ENCODE assay signal across 15 mouse cellular contexts in genomic region chr10:118122441-118123162, GRCm38 (mm10). TPM values are rescaled to one million over a fixed set of nuclear protein-coding genes. Genes with fewer than 3 reads are reported as not detected.
DNase-seq lines count a peak whose midpoint lies in the region; ATAC-seq and TF ChIP-seq lines count a peak whose summit lies in the region.
"Had no signal": no experiment of that assay in that cellular context is flagged by ENCODE, and none has a peak within 500 bp of the region (broad histone marks: within the 10 kb centered on the region; RNA-seq: fewer than 3 reads in every experiment).

No protein-coding gene starts in this region.

- H3K36me3 ChIP-seq in forebrain, postnatal 0 days (ENCODE audit: insufficient read depth), result no peaks in the 10 kb centered on the region
- H3K36me3 ChIP-seq in forebrain, embryonic 10.5 days (replicated peaks), result no peaks in the 10 kb centered on the region
- H3K36me3 ChIP-seq: heart, embryonic 10.5 days; neural tube, embryonic 12.5 days; stomach, embryonic 15.5 days had no signal

- no peak for TF ChIP-seq CTCF in forebrain, postnatal 0 days (IDR thresholded peaks at IDR 0.05; ENCODE audit: low read depth)
- no peak for TF ChIP-seq CTCF in layer of hippocampus, adult 2 months (conservative IDR thresholded peaks at IDR 0.05)

- ATAC-seq in forebrain, postnatal 0 days, result peak; percentile 25; the same call in 1 of the 2 replicates

- no peak for DNase-seq in forebrain, postnatal 0 days
- DNase-seq in forebrain, embryonic 10.5 days (ENCODE audit: extremely low spot score, low spot score), result no peak
- peak; percentile 22 to 57 for DNase-seq in layer of hippocampus, adult 2 months (ENCODE audit: low spot score in 2 of 2)
- no peak for DNase-seq in layer of hippocampus, postnatal 25 days (ENCODE audit: extremely low spot score in 1 of 2, low spot score in 1 of 2)
- peak; percentile 14 for DNase-seq in right cerebral cortex, postnatal 25 days
- DNase-seq in right cerebral cortex, postnatal 14 days, result no peak
- DNase-seq in c-Kit-positive CD71-positive TER-119-positive erythroid progenitor cells, embryonic 14.5 days (ENCODE audit: low spot score), result no peak
- no peak for DNase-seq in cerebellum, postnatal 36 days
- DNase-seq: heart, postnatal 36 days; liver; lung, embryonic 14.5 days had no signal

- no peaks in the 10 kb centered on the region for H3K27me3 ChIP-seq in forebrain, postnatal 0 days (ENCODE audit: insufficient read depth, low read length)
- H3K27me3 ChIP-seq in forebrain, embryonic 10.5 days (ENCODE audit: poor library complexity, severe bottlenecking), result peaks cover 3% of the 10 kb centered on the region; the same call in 1 of the 2 replicates
- H3K27me3 ChIP-seq: neural tube, embryonic 12.5 days; stomach, embryonic 15.5 days had no signal

- no peak overlapping the region for H3K9ac ChIP-seq in forebrain, postnatal 0 days
- H3K9ac ChIP-seq: lung, embryonic 14.5 days; neural tube, embryonic 12.5 days; stomach, embryonic 15.5 days had no signal

- 81% methylated on average over 11 of the region's 11 CpGs for WGBS in forebrain, postnatal 0 days
- 89% methylated on average over 11 of the region's 11 CpGs for WGBS in forebrain, embryonic 10.5 days

- no peaks in the 10 kb centered on the region for H3K4me1 ChIP-seq in forebrain, postnatal 0 days (ENCODE audit: insufficient read depth)
- H3K4me1 ChIP-seq in forebrain, embryonic 10.5 days, result no peaks in the 10 kb centered on the region
- H3K4me1 ChIP-seq: heart, embryonic 10.5 days; neural tube, embryonic 12.5 days; stomach, embryonic 15.5 days had no signal

- H3K4me3 ChIP-seq in forebrain, postnatal 0 days (ENCODE audit: low read depth, low read length), result no peak overlapping the region
- H3K4me3 ChIP-seq in forebrain, embryonic 10.5 days, result no peak overlapping the region
- H3K4me3 ChIP-seq in layer of hippocampus, adult 2 months, result no peak overlapping the region
- H3K4me3 ChIP-seq: left cerebral cortex, adult 2 months; neural tube, embryonic 12.5 days; stomach, embryonic 15.5 days had no signal

- H3K4me2 ChIP-seq in forebrain, postnatal 0 days (ENCODE audit: low read depth), result no peak overlapping the region

- no peaks in the 10 kb centered on the region for H3K9me3 ChIP-seq in forebrain, postnatal 0 days (ENCODE audit: low read length)
- H3K9me3 ChIP-seq in forebrain, embryonic 10.5 days, result no peaks in the 10 kb centered on the region
- H3K9me3 ChIP-seq: heart, embryonic 10.5 days; neural tube, embryonic 12.5 days; stomach, embryonic 15.5 days had no signal

- H3K27ac ChIP-seq in forebrain, postnatal 0 days (ENCODE audit: low read depth, low read length), result 0 out of 2 replicates have a peak overlapping the region, but pooled peaks have one; percentile 47
- H3K27ac ChIP-seq in forebrain, embryonic 10.5 days, result no peak overlapping the region
- H3K27ac ChIP-seq in layer of hippocampus, adult 2 months, result peak overlapping the region; percentile 74
- H3K27ac ChIP-seq: heart, embryonic 10.5 days; left cerebral cortex, adult 2 months; neural tube, embryonic 12.5 days; stomach, embryonic 15.5 days had no signal

RNA-seq across cellular contexts. Expression of gene Mdm1, which starts 19.0 kb away (rescaled TPM):
- total RNA-seq in forebrain, postnatal 0 days (2014; rRNA removed), result 29.2 and 43.0 TPM in 2 replicates
- polyA plus RNA-seq in forebrain, postnatal 0 days (2015; fragmentation: Nextera tagmentation; extraction: Ambion mirVana), result 17.0 and 22.7 TPM in 2 replicates
- polyA plus RNA-seq in forebrain, embryonic 10.5 days (2016; fragmentation: Nextera tagmentation; extraction: Ambion mirVana), result 58.2 and 58.9 TPM in 2 replicates
- total RNA-seq in layer of hippocampus, adult 2 months (2021), result 10 to 100 TPM in 1 of 2 experiments, 1 to 10 TPM in 1; 9.5 to 10.5 TPM
- 10 to 100 TPM in 1 of 2 experiments, 1 to 10 TPM in 1; 8.4 to 10.1 TPM for total RNA-seq in layer of hippocampus, postnatal 25 days (2021)

Comparison
In these comparisons a context has a peak if more than half of its experiments do, and no peak if none do; other contexts are left out.
1. DNase-seq: peak in layer of hippocampus, adult 2 months (2 of 2) and right cerebral cortex, postnatal 25 days (single experiment); none in forebrain, postnatal 0 days (single experiment), forebrain, embryonic 10.5 days (single experiment), layer of hippocampus, postnatal 25 days (0 of 2), right cerebral cortex, postnatal 14 days (single experiment), c-Kit-positive CD71-positive TER-119-positive erythroid progenitor cells, embryonic 14.5 days (single experiment) and cerebellum, postnatal 36 days (0 of 2).